Mouse (Mus musculus) adrenal gland, adult 18-20 months (tissue): ENCODE measurements around the gene Klc1. TPM values are rescaled to one million over a fixed set of nuclear protein-coding genes. Genes with fewer than 3 reads are reported as not detected.

Source experiments
- DNase-seq, 2 experiments: peaks; one replicate each; pipeline ENCODE4 v3.0.0; 2021 to 2022; ENCODE audit warnings: low spot score in 2 of 2
- total RNA-seq, 2 experiments: library from RNA; stranded (reverse); gene quantifications; 1 replicate in 1 of 2; 2 replicates in 1 of 2; pipeline ENCODE4 v1.2.3; 2021

Klc1 gene
- total RNA-seq, 2 experiments from 2014 or later = 93.1 to 126 TPM

DNA sequence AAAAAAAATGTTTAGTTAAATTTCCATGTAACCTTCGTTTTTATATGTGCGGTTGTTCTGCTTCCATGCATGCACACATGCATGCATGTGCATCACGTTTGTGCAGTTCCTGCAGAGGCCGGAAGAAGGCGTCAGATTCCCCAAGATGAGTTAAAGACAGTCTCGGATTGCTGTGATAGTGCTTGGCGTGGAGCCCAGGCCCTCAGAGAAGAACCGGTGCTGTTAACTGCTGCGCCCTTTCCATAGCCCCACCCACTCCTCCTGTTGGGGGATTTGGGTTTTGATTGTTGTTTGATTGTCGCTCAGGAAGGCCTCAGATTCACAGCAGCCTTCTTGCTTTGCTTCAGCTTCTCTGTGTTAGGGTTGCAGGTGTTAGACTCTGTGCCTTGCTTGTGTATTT is 10.7 kb downstream of the Klc1 start:
- DNase-seq = peak in 1 of 2 experiments; percentile 46

DNA sequence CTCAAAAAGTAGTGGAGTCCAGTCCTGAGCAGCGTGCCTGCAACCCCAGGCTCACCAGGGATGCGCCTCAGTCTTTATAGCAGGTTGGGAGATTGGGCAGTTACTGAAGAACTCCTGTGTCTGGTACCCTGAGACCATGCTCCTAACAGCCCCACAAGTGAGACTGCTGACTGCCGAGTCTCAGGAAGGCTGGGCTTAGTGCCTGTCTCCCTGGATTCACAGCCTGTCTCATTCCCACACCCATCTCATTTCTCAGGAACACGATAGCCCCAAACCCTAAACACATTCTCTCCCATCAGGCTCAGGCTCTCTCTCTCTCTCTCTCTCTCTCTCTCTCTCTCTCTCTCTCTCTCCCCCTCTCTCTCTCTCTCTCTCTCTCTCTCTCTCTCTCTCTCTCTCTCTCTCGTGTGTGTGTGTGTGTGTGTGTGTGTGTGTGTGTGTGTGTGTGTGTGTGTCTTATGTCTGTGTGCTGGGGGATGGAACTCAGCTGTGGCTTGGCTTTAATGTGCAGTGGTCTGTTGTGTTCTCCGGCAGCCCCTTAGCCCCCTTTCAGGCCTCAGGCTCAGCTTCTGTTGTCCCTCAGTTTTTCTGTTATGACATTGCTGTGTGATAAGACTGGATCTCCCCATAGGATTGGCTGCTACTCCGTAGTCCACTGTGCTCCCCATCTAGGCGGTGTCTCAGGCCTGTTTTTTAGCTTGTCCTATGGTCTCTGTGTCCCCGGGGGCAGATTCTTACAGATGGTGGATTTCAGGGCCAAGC is 11.3 kb downstream of the Klc1 start:
- DNase-seq = no peak

DNA sequence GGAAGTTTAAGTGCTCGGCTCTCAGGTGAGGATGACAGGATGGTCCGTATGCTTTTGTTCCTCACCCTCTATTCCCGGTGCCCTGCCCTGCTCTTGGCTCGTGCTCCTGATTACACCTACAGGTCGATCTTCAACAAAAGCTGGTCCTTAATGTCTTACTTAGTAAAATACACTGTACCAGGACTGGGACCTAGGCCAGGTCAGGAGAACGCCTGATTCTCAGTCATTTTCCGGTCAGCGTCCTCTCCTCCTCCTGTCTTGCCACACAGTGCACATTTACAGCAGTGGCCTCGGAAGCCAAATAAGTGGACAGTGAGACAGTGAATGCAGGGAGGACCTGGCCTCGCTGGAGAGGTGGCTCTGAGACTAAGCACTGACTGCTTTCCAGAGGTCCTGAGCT is 12.0 kb downstream of the Klc1 start:
- DNase-seq = no peak

DNA sequence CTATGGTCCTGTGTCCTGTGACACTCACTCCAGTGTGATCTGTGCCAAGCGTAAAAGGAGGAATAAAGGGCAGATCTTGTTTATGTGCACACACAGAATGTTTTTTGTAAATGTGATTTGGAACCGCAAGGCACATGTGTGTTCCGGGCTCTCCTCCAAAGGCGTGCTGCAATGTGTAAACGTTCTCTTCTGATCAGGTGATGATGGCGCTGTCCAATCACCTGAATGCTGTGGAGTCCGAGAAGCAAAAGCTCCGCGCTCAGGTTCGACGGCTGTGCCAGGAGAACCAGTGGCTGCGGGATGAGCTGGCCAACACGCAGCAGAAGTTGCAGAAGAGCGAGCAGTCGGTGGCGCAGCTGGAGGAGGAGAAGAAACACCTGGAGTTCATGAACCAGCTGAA is 15.5 kb downstream of the Klc1 start:
- DNase-seq = no peak

DNA sequence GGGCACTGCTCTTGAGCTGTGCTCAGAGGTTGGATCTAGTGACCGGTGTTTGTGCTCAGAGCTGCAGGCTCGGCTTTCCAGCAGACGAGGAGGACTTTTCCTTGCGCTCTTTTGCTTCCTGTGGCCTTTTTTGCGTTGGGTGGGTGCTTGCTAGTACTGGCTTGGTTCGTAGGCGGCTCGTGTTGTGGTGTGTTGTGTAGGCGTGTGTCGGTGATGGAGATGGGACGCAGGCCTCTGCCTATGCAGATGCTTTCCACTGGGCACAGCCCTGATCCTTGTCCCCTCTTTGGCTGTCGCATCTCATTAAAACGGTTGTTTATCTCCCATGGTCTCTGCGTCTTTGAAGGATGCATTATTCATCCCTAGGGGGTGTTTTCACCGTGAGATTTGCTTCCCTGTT is 16.2 kb downstream of the Klc1 start:
- DNase-seq = no peak

DNA sequence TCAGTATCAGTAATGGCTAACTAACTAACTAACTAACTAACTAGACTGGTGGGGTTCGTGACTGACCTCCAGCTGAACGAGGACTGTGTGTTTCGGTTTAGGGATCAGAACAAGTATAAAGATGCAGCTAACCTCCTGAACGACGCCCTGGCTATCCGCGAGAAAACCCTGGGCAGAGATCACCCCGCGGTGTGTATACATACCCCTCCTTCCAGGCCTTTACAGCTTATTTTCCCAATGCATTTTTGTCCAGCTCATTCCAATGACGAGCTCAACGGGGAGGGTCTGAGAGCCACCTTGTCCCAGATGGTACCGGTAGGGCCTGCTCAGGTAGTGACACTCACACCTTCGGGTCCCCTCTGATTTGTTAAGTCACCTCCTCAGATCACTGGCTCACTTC is 19.3 kb downstream of the Klc1 start:
- DNase-seq = no peak

DNA sequence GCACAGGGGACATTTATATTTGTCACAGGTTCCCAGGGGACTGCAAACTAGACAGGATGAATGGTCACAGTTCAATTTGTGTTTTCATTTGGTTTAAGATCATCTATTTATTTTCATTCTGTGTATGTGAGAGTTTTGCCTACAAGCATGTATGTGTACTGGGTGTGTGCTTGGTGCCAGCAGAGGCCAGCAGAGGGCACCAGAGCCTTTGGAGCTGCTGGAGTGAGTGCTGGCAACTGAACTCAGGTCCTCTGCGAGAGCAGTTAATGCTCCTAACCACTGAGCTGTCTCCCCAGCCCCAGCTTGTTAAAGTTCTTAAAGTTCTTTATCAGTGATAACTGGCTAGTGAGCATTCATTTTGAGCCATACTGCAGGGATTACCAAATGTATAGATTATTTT is 20.9 kb downstream of the Klc1 start:
- no peak for DNase-seq

DNA sequence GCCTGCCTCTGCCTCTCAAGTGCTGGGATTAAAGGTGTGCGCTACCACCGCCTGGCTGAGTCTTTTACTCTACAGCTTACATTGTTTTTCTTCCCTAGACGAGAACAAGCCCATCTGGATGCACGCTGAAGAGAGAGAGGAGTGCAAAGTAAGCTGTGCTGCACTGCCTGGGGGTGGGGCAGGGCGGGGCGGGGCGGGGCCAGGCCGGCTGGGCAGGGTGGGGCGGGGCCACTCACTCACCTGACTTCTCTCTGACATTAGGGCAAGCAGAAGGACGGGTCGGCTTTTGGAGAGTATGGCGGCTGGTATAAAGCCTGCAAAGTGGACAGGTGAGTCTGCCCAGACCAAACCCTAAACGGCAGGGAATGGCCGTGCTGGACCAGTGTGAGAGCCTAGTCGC is 26.5 kb downstream of the Klc1 start:
- no peak for DNase-seq

DNA sequence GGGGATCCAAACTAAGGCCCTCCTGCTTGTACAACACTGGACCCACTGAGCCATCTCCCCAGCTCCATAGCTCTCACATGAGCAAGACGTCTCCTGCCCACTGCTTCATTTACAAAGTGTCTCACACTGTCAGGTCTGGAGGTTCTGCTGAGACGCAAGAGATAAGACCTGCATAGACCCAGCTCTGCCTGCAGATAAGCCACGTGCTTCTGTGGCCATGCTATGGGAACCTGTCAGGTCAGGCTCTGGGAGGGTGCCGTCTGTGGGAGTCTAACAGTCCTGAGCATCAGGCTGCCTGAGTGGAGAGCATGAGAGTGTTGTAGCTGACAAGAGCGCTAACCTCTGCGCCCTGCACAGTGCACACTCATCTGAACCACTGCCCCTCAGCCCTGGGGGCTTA is 28.4 kb downstream of the Klc1 start:
- DNase-seq = no peak

DNA sequence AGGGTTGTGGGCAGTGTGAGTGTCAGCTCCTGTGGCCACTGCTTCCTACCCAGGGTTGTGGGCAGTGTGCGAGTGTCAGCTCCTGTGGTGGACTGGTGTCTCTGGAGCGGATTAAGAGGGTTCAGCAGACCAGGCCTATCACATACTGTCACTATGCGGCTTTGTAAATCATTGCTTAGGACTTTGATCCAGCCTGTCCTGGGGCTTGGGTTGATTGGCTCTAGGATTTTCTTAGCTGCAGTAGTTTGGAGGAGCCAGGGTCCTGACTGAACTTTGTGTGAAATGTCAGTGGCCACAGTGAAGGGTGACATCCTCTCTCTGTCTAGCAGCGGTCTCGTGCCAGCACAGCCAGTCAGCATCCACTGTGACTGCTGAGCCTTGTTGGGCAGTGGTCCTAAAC is 31.4 kb downstream of the Klc1 start:
- no peak for DNase-seq

DNA sequence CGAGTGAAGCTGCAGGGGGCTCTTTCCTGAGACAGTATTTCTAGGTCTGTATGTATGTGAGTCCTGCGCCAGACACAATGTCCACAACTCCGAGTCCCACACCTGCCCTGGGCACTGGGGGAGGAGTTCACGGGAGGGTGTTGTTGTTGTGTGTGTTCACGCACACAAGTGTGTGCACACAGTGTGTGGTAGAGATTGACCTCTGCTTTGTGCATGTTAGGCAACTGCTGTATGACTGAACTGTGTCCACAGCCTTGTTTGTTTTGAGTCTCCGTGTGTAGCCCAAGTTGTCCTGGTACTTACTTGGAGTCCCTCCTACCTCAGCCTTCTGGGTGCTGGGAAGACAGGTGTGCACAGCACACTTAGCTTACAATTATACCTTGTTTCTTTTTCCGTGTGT is 32.0 kb downstream of the Klc1 start:
- no peak for DNase-seq

DNA sequence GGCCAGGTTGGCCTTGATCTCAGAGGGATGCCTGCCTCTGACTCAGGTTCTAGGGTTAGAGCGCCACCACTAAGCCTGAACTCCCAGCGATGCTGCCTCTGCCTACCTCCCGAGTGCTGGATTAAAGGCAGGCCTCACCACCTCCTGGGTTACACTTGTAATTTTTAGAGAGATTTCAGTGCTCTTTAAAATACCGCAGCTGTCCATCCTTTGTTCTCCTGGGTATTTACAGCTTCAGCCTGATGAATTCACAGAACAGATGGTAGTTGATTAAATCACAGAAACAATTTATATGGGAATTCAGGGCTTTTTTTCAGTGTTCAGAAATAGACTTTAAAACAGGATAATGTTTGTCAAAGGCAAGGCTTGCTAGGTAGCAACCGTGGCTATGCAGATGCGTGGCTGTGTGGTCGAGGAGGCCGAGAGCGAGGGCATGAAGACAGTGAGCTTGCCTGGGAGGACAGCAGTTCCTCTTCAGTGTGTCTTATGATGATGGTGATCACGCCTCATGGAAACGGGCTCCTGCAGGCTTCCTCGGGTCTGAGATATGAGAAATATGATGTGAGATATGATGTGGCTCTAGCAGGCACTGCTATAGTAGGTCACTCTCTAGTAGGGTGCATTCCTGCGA is 32.9 kb downstream of the Klc1 start:
- no peak for DNase-seq

DNA sequence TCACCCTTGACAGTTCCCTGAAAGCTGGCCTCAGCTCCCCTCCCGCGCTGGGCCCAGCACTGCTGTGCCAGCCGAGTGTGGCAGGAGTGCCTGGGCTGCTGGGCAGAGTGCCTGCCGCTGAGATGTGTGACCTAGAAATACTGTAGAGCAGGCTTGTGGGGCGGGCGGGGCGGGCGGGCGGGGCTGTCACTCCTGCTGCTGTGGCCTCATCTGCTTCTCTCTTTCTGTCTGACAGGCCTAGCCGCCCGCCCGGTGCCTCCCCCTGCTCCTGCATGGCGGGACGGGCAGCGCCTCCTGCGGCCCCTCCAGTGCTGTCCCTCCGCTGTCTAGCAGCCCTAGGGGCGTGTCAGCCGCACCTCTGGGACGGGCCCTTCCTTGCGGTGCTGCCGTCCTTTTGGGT is 35.5 kb downstream of the Klc1 start:
- no peak for DNase-seq

DNA sequence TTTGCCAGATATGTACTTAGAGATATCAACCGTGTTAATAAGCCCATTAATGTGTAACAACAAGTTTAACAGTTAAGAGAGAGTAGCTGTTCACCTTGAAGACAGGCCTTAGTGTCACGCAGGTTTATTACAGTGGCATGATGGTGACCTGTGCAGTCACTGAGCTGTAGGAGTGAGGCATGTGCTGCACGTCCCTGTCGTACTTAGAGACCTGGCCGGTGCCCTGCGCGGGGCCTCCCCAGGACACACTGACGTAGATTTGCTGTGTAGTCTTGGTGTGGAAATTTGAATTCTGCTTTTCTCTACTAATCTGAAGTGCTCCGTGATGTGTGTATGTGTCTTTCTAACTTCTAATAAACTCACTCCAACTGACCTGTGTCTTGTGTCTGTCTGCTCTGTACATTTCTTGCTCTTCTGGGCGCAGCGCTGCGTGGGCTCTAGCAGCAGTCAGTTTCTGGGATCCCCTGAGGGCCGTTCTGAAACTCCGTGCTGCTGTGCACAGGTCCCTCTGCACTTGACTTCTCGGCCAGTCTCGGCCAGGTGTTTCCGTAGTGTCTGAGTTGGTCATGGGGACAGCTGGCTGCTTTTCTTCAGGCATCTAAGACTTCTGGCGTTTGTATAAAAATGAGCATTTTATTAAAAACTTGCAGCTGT is 36.0 kb downstream of the Klc1 start:
- no peak for DNase-seq

DNA sequence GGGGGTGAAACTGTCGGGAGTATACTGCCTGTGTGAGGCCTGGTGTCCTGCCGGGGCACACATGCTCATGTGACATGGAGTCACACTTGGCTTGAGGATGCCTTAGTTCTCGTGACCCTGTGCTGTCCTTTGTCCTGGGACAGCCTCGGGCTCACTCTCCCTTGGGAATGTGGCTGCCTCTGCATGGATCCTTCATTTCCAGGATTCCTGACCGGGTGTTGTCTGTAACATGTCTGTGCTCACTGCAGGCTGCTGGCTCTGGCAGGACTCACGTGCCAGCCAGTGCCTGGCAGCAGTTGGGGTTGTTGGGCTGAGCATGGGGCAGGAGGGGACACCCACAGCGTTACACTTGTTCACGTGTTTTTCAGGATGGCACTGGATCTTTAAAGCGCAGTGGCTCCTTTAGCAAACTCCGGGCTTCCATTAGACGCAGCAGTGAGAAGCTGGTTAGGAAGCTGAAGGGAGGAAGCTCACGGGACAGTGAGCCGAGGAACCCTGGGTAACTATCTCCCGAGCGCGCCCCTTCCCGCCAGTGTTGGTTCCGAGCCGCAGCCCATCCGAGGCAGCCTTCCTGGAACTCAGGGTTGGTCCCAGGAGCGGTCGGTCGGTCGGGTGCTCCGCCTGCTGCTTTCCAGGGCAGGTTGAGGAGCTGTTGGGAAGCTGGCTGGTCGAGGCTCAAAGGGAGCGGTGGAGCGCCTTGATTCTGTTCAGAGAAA is 36.7 kb downstream of the Klc1 start:
- no peak for DNase-seq

DNA sequence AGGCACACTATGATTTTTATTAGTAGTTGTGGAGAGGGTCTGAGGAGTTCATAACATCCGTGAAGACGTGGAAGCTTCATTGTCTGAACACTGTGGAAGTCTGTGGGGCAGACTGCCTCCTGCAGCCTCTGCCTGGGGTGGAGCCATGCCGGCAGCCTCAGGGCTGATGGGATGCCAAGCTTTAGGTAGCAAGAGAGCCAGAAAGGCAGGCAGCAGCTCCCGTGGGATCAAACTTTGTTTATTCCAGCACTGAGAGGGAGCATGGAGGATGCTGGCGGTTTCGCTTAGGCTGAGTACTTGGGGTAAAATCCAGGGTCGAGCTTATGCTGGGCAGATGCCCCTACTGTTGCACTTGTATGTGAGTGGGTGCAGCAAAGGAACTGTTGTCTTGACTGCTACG is 38.6 kb downstream of the Klc1 start:
- no peak for DNase-seq

DNA sequence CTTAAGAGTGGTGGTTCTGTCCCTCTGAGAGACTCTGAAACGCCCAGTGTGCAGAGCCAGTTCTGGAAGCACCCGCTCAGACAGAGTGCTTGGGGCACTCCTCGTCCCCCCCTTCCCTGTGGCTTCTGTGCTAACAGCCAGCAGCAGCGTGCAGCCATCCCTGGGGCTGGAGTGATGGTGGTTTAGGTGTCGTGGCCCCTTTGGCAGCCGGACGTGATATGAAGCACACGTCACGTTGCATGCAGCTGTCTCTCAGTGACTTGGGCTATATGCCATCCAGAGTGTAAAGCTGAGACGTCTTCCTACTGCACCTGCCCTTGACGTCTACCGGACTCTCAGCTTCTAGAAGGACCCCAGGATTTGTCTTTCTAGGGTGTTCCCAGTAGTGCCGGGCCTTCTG is 39.8 kb downstream of the Klc1 start:
- DNase-seq = no peak

DNA sequence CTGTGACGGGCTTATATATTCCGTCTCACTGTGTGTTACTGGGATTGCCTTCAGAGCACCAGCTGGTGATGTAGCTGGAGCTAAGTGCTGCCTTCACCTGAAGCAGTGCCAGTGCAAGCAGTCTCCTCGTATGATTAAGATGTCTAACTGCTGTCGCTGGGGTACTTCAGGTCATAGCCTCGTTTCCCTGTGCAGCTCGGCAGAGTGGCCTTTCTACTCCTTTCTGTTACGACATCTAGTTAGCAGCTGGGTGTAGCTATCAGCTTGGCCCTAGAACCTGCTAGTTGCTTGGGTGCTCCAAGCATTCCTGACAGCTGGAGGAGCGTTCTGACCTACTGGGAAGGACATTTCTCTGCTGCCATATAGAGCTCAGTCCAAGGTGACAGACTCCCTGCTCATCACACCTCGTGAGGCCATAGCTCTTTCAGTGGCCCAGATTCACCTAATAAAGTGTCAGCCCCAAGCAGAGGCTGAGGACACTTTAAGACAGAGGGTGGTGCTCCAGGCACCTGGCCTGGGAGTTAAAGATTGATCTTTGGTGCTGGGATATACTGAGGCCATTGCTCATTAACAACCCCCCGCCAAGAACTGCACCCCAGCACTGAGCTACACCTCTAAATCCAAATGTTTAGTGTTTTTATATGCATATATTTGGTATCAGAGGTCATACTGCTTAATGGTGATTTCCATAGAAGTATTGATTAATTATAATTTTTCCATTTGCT is 42.0 kb downstream of the Klc1 start:
- no peak for DNase-seq

DNA sequence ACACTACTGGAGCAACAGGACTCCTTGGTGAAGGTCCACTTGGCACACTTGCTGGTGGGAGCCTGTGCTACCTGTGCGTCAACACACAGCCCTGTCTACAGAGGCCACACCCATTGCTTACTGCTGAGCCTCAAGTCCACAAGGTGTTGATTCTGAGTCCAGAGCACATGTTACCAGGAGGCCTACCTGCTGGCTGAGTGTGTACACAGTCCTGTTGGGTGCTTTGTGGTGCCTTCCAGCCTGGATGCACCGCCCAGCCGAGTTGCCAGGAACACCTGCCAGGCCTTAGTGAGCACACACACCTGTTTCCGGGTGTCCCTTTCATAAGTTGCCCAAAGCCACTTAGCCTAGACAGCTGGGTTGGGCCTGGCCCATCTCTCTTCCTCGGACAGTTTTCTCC is 44.9 kb downstream of the Klc1 start:
- no peak for DNase-seq

DNA sequence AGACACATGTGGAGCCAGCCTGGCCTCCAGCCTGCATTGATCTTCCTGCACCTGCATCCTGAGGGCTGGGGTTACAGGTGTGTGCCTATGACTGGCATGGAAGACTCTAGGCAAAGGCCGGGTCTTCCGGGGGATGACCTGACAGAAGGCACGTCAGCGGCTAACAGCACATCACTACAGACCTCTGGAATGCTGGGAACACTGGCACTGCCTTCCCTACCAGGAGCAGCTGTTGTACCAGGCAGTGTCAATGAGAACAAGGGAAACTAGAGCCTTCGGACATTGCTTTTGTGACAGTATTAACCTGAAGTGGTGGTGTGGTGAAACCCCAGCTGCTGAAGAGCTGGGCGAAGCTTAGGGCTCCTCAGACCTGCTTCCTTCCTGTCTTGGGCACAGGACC is 50.1 kb downstream of the Klc1 start:
- DNase-seq = no peak

DNA sequence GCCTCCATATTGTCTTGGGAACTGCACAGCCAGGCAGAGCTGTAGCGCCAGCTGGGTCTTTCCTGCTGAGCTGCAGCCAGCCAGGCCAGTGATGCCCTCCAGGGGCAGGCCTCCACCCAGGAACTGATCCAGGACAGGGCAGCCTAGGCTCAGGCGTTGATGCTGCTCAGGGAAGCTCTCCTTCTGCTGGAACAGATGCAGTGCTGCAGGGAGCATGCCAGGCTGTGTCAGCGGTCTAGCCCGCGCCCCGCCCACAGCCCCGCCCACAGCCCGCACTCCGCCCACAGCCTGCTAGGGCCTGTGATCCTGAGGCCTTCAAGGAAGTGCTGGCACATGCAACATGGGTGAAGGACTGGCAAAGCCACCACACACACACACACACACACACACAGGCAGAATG is 51.1 kb downstream of the Klc1 start:
- peak; percentile 59 to 62 for DNase-seq
